Mouse (Mus musculus) embryo, embryonic 11.5 days (tissue): Measurements from ENCODE around the gene Pbx1.

Source experiments
- DNase-seq: peaks from one replicate; pipeline ENCODE4 v3.0.0-alpha.2; 2012; ENCODE audit warnings: low read depth, low spot score

The Pbx1 gene

GRCm38 (mm10) chr1:168344262-168344661, 87.8 kb downstream of the Pbx1 start:
- no peak for DNase-seq

DNA sequence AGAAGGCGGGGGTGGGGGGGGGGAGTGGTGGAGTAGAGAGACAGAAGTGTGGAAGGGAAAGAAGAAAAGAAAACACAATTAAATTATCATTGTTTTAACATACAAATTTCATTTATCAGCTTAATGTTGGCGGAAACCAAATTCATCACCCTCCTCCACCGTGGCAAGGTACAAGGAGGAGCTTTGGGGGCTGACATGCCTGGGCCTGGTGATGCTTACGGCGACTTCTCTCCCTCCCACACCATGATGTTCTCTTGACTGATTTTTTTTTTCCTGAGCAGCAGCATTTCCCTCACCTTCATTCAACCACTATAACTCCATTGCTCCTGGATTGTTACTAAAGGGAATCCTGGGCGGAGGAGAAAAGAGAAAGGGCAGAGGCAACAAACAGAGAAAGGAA, 89.8 kb downstream of the Pbx1 start:
- DNase-seq = no peak

DNA sequence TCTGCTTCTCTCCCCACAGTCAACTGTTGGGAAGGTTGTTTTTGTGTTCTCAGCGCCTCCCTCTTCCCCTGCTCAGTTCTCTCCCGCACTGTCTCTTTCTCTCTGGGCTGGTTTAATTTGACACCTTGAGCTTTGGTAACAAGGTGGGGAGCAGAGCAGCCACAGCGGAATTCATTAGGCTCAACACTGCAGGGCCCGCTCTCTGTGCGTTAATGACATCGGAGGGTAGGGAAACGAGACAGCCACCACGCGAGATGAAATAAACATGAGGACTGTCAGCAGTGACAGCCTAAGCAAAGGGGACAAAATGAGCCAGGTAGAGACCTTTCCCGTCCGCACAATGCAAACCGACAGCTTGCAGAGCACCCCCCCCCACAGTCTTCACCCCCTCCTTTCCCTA, 90.2 kb downstream of the Pbx1 start:
- no peak for DNase-seq

GRCm38 (mm10) chr1:168341368-168341767, 90.7 kb downstream of the Pbx1 start:
- no peak for DNase-seq

DNA sequence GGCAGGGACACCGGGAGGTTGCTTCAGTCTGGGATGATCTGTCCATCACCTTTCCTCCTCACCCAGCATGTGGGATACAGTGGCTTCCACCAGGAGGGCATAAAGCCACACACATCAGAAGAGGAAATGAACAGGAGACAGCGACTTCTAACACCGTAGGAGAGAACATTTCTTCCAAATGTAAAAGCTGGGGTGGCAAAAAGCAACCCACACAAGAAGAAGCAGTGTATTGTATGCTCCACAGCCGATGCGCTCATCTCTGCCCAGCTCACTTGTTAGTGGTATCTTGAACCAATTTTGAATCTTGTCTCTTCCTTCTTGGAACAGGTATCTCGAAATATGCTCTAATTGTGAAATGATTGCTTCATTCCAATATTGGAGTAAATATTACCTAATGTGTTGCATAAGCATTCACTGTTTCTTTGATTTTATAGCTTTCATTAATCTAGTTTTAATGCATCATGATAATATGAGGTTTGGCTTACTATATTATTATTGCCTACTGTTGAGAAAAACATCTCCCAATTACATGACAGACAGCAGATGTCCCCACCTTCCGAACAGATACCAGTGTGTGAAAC, 95.7 kb downstream of the Pbx1 start:
- DNase-seq = no peak

DNA sequence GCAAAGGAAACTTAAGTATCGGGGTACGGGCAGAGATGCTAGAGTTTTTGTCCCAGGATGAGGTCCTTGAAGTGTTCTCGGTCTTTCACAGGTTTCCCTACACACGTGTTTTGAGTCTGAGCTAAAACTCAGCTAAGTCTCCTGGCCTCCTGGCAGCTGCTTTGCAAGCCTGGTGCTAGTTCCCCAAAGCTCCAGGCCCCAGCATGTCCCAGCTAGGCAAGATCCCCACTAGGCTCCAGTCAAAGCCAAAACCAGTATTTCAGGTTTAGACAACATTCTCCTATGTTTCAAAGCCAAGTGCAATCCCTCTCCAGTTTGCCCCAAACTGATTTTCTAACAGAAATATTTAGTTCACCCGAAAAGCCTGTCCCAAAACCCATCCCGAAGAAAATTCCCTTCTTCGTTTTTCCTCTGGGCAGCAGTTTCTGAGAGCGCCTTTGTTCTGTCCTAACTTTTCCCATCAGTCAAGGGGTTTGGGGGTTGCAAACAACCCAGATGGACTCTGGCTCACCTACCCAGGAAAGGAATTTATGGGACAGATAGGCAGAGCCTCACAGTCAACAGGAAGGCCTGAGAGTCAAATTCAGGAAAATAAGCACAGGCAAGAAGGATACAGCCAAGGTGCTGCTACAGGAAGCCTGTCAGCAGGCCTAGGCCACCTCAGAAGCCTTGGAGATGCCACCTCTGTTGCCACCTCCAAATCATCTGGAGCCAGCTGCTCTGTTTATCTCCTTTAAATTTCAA, 97.1 kb downstream of the Pbx1 start:
- DNase-seq = no peak

DNA sequence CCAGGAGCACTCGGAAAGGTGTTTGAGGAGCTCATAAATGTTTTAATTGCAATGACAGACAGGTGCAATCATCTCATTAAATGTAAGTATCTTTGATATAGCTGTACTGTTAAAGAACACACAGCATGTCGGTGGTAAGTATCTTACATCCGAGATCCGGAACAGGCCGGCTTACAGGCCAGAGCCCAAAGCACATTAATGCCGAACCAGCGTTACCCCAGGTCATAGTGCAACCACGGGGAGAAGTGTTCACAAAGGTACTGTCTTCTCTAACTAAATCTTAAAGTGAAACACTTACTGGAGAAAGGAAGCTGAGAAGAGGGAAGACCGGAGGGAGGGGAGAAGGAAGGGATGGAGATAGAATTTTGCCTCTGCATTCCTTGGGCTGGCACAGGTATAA, 100.0 kb downstream of the Pbx1 start:
- no peak for DNase-seq

DNA sequence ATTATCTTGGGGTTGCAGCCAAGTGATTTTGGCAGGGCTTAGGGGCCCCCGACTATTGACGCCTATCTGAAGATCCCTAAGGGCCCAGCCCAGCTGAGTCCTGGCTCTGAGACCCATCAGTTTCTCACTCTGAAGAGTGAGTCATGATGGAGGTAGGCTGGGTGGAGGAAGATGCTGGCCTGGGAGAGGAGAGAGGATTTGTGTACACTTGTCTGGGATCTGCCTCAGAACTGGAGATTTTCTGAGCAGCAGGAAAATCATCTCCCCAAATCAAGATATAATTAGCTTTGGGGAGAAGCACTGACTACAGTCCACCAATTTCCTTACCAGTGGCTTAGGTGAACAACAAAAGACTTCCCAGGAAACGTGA, 103.8 kb downstream of the Pbx1 start:
- no peak for DNase-seq

DNA sequence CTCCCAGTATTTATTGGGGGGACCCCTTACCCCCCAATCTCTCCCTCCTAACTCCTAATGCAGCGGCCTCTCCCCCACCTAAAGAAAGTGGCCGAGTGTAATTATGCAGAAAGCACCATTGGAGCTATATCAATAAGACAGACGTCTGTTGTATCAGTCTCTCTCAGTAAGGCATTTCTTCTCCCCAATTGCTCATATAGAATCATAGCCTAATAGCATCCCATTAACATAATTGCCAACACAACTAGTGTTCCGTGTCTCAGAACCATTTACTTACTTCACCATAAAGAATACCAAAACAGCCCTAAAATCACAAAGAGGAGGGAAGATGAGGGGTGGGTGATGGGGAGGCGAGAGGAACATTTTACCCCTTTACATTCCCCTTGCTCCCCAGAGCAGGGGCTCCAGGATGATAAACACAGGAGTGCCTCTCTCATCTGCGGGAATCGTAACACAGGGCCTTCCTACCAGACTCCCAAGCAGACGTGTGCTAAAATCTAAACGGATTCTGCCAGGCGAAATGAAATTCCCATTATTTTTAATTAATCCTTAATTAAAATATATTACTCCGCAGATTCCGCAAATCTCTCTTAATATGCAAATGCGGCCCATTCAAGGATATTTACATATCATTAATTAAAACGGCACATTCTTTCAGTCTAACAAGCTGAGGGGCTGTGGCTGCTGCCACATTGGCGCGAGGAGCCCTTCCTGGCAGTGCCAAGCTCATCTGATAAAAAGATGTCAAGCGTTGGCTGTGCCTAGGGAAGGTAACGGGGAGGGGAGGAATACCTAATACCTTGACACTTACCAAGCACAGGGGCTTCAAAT, 104.5 kb downstream of the Pbx1 start:
- DNase-seq = no peak

DNA sequence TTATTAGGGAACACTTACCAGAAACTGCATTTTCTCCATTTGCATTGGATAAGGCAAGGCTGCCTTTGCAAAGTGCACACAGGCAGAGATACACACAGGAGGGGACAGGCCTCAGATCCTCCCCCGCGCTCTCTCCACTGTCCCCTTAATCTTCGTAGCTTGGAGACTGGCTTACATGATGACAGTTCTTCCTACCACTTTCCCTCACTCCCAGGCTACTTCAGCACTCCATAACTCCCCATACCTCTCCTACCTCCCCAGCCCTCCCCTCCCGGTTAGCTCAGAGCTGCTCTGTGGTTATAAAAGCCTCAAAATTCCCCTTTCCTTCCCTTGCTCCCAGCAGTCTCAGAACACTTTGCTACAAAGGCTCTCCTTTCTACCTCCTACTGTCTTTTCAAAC, 106.3 kb downstream of the Pbx1 start:
- DNase-seq = no peak

DNA sequence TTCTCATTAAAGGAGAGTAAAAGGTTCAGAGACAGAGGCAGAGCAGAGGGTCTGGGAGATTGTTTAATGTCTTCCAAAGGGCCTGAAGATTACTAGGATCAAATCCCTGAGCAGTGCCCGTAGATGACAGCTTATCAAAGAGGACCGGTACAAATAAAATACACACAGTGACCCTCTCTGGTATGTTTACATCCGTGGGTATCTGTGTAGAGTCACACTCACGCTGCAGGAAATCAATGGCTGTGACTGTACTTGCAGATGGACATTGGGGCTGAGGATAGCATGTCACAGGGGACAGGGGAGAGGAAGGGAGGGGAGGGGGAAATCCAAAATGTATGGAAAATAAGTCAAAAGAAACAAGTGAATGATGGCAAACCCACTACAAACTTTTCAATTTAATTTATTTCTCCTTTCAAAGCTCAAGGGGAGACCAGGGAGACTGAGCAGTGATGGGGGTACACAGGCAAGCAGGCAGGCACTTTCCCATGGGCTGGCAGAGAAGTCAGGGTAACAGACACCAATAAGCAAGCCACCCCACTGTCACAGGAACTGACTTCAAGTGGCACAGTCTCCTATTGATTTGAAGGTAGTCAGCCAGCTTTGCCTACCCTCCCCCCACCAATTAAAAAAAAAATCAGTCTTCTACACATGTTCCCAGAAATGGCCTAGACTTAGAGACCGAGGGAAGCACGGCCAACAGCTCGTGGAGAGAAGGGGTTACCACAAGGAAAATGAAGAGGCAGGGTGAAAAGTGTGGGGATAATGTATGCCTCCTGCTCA, 107.6 kb downstream of the Pbx1 start:
- DNase-seq = no peak

GRCm38 (mm10) chr1:168323436-168324108, 108.5 kb downstream of the Pbx1 start:
- DNase-seq = no peak

GRCm38 (mm10) chr1:168322892-168323291, 109.2 kb downstream of the Pbx1 start:
- DNase-seq = no peak

- no peak for DNase-seq
These were observed 112.4 kb downstream of the Pbx1 start for GRCm38 (mm10) chr1:168319695-168320094.

DNA sequence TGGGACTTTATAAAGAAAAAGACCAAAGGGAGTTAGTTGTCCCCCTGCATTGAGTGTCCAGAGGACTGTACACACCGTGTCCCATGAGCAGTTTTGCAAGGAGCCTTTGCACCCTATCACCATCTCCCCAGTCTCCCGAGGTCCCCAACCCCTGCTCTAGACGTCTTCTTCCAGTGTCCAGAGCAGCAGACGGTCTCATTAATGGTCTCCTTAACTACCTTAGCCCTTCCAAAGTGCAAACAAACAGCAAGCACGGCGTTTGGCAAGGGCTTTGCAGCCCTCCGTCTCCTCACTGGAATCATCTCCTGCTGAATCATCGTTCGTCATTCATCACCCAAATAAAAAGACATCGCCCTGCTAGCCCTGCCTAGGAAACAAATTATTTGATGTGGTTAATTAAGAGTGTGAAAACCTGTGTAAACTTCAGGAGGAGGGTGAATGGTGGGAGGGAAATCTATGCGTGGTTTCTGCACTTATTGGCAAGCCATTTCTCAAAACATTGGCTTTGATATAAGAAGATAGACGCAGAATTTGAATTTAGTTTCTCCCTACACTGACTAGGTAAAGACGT, 113.1 kb downstream of the Pbx1 start:
- DNase-seq = no peak

- no peak for DNase-seq
These were observed 118.3 kb downstream of the Pbx1 start for GRCm38 (mm10) chr1:168313772-168314171.

- DNase-seq = no peak
These were observed 119.2 kb downstream of the Pbx1 start for GRCm38 (mm10) chr1:168312710-168313447.

DNA sequence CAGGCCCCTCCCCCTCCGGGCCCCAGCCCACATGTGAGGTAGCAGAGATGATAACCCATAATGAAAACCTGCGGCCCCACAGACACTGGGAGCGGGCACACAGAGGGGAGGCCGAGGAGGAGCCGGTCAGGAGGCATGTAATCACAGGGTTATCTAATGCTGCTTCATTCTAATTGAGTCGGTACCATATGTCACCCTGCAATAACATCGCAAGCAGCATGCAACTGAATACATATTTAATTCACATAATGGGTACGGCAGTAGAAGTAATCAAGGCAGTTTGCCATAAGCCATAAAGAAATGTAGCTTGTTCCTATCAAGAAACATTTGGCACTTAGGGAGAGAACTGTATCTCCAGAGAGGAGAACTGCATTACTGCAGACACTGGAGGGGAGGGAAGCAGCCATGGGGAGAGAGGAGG, 123.0 kb downstream of the Pbx1 start:
- no peak for DNase-seq

DNA sequence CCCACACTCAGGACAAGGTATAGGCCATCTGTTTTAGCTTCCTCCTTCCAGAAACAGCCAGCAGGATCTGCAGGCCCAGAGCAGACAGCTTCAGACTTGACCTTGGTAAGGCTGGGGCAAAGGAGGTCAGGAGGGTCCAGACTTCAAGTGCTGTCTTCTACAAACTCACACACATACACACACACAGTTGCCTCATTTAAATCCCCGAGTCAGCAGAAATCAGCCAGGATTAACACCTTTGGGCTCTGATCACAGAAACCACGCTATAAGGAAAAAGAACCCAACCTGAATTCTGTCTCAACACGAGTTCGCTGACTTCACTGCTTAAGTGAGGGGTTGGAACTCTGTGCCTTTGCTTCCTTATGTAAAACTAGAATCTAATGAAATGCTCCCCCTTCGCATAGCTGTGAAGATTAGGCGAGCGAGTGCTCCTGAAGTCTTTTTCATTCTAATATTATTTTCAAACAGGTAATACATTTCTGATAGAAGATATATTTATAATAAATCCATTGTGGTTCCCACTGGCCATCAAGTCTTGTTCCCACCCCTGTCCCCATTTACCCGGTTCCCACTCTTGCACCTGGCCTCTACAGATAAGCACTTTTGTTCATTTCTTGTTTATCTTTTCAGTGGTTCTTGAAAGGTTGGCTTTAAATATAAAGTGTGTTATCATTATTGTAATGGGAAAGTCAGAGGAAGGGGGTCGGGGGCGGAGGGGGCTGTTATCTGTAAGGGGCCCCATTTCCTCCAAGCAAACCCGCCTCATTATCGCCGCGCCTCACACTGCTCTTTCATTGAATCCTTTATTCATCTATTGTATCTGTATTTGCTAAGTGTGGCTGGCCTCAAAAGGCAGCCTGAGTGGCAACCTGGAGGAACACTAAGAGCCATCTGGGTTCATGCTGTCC, 124.5 kb downstream of the Pbx1 start:
- no peak for DNase-seq
